Mouse (Mus musculus): ENCODE measurements at regions not wholly inside any gene's neighbourhood (a gene's known extent, or its start where the extent isn't known, plus 50 kb on each side); places are given as distances from the start of the nearest gene placed in this dataset.
"Not testable (repeated sequence)": the region's sequence is repeated elsewhere in the genome, so short reads cannot be mapped to it uniquely, and the experiment has no call there.

DNA sequence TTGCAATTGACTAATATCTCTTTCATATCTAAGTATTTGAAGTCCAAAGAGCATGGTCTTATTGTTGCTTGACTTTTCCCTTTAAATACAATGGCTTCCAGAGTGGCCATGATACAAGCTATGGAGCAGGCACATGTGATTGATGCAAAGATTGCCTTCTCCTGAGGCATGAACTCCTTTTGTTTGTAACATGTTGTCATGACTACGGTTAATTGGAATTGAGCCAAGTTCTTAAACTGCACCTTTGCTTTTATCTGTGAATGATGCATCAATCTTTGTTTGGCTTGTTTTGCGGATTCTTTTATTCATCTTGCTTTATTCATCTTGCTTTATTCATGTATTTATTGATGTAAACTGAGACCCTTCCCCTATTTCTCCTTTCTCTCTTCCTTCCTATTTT is 711.8 kb downstream of the Trib2 start:
- DNase-seq, result no peak

DNA sequence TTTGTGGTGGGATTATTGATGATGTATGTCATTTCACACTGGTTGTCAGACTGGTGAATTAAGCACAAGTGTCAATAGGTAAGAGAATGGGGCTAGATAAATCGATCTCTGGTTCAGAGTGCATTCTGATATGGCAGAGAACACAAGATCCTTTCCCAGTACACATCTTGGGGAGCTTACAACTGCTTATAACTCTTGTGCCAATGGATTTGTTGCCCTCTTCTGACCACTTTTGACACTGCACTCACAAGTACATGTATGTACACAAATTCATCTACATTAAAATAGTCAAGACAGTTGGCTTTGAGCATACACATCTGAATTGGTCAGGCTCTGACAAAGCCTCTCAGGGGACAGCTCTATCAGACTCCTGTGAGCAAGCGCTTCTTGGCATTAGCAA is 738.1 kb downstream of the Trib2 start:
- no peak for DNase-seq

DNA sequence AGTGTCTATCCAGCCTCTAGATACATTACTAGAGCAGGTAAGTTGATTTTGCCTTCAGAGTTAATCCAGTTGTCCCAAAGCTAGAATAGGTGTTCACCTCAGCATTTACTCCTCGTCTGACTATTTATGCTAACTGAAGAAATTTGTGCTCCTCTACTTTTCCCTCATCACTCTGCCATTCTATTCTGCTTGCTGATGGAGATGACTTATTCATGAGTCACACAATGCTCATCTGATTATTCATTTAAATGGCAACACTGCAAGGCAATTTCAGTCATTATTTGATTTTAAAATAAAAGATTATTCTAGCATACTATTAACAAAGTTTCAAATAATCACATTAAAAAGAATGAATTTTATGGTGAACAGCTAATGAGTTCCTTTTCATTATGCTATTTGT is 752.4 kb downstream of the Trib2 start:
- no peak for DNase-seq

DNA sequence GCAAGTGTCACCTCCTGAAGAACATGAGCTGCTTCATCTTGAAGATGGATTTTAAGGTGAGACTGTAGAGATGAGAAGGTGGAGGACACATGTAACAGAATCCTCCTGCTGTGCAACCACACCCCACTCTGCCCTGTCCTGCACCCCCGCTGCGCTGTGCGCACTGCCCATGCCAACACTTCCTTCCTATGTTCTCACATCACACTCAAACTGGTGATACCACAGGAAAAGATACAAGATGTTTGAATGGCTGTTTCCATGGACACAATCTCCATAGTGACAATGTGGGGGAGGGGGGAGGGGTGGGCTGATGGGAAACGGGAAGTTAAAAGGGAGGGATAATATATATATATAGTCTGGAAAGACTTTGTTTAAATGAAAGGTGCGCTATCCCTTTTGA is 765.3 kb downstream of the Trib2 start:
- no peak for DNase-seq

DNA sequence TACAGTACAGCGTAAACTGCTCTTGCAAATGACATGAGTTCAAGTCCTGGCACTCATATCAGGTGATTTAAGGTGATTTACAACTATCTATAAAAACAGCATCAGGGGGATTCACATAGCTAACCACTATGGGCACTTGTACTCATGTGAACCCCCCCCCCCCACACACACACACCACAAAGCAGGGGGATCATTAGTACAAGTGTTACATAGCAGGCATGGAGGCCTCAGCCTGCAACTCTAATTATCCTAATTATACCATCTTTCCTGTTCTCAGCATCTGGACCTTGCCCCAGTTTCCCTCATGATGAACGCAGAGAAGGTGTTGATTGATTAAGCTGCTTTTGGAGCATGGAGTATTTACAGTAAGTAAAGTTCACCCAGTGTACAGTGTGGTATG is 773.5 kb downstream of the Trib2 start:
- DNase-seq, result no peak

DNA sequence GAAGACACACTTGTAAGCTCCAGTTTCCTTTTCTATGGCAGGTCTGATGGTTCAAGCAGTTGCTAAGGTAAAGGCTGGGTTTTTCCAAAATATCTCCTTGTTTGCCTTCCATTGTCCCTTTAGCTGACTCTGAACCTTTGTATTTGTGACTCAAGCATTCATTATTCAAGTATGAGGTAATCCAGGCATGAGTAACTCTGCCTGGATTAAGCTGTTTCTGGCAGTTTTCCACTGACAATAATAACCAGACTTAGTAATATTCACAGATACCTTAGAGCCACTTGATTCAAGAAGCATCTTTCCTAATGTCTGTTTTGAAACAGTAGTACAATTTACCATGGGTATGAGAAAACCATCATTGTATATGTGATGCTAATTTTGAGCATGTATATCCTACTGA is 805.6 kb downstream of the Trib2 start:
- no peak for DNase-seq

DNA sequence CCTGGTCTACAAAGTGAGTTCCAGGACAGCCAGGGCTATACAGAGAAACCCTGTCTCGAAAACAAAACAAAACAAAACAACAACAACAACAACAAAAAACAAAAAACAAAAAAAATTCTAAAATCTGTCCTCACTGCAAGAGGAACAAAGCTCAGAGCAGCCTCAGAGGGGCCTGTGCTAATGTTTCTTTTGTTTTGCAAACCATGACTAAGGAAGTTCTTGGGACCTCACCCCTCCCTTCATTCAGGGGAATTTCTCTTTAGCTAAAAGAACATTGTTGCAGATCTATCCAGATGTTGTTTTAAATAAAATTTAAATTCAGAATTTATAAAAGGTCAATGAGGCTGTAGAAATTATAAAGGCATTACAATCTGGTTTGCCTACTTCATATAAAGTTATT is 814.3 kb downstream of the Trib2 start:
- not testable (repeated sequence) for DNase-seq

Measured in kidney, adult 8-10 months (tissue).